Mouse (Mus musculus): ENCODE measurements around the gene Hcar2.

Hcar2 gene

GRCm38 (mm10) chr5:123865365-123865764, at the start of gene Hcar2:
Gene Hcar2, minus strand, starts transcription at chr5:123865499.
- no peak for DNase-seq (ENCODE audit: low spot score)

GRCm38 (mm10) chr5:123914852-123915251, 49.6 kb upstream of the Hcar2 start:
- peak; percentile 72 for DNase-seq (ENCODE audit: low spot score)

- DNase-seq (ENCODE audit: low spot score): no peak
These were observed 42.3 kb upstream of the Hcar2 start for GRCm38 (mm10) chr5:123907631-123907977.

GRCm38 (mm10) chr5:123906976-123907630, 41.8 kb upstream of the Hcar2 start, which contains the start of gene Denr:
Gene Denr, plus strand, starts transcription at chr5:123907175.
- DNase-seq (ENCODE audit: low spot score): peak; percentile 99

- DNase-seq (ENCODE audit: low spot score): no peak
These were observed 41.1 kb upstream of the Hcar2 start for GRCm38 (mm10) chr5:123906146-123906975.

- DNase-seq (ENCODE audit: low spot score): no peak
These were observed 38.9 kb upstream of the Hcar2 start for GRCm38 (mm10) chr5:123904059-123904672.

GRCm38 (mm10) chr5:123897352-123897751, 32.1 kb upstream of the Hcar2 start:
- DNase-seq (ENCODE audit: low spot score): no peak

- no peak for DNase-seq (ENCODE audit: low spot score)
These were observed 31.1 kb upstream of the Hcar2 start for GRCm38 (mm10) chr5:123896395-123896794.

- DNase-seq (ENCODE audit: low spot score): no peak
These were observed 28.2 kb upstream of the Hcar2 start for GRCm38 (mm10) chr5:123893520-123893919.

GRCm38 (mm10) chr5:123891669-123892068, 26.4 kb upstream of the Hcar2 start:
- peak; percentile 48 for DNase-seq (ENCODE audit: low spot score)

- DNase-seq (ENCODE audit: low spot score): no peak
These were observed 25.7 kb upstream of the Hcar2 start for GRCm38 (mm10) chr5:123890987-123891386.

GRCm38 (mm10) chr5:123890312-123890711, 25.0 kb upstream of the Hcar2 start:
- DNase-seq (ENCODE audit: low spot score): no peak

- DNase-seq (ENCODE audit: low spot score): no peak
These were observed 21.1 kb upstream of the Hcar2 start for GRCm38 (mm10) chr5:123886365-123886764.

GRCm38 (mm10) chr5:123884332-123884731, 19.0 kb upstream of the Hcar2 start:
- DNase-seq (ENCODE audit: low spot score): no peak

- no peak for DNase-seq (ENCODE audit: low spot score)
These were observed 18.6 kb upstream of the Hcar2 start for GRCm38 (mm10) chr5:123883891-123884290.

- no peak for DNase-seq (ENCODE audit: low spot score)
These were observed 15.5 kb upstream of the Hcar2 start for GRCm38 (mm10) chr5:123880778-123881177.

GRCm38 (mm10) chr5:123879928-123880327, 14.6 kb upstream of the Hcar2 start, which contains the start of gene Hcar1:
Gene Hcar1, minus strand, starts transcription at chr5:123880020.
- DNase-seq (ENCODE audit: low spot score): no peak

- no peak for DNase-seq (ENCODE audit: low spot score)
These were observed 12.8 kb upstream of the Hcar2 start for GRCm38 (mm10) chr5:123878056-123878455.

GRCm38 (mm10) chr5:123874177-123874576, 8.9 kb upstream of the Hcar2 start:
- DNase-seq (ENCODE audit: low spot score): no peak

- no peak for DNase-seq (ENCODE audit: low spot score)
These were observed 4.3 kb upstream of the Hcar2 start for GRCm38 (mm10) chr5:123869615-123870014.

GRCm38 (mm10) chr5:123866457-123866856, 1.2 kb upstream of the Hcar2 start:
- no peak for DNase-seq (ENCODE audit: low spot score)

GRCm38 (mm10) chr5:123863934-123864333, 1.4 kb downstream of the Hcar2 start:
- DNase-seq (ENCODE audit: low spot score): no peak

All from T-cell, adult 2 months (primary cell).